Mouse (Mus musculus) midbrain, embryonic 10.5 days (tissue): Measurements from ENCODE around the gene Pbrm1. TPM values are rescaled to one million over a fixed set of nuclear protein-coding genes. Genes with fewer than 3 reads are reported as not detected.

Source experiments
- DNase-seq: peaks from one replicate; pipeline ENCODE4 v3.0.0-alpha.2; 2017; ENCODE audit warnings: low spot score
- H3K27ac ChIP-seq: fragments of 300-500 bp; sonication (generic); replicated peaks from 2 replicates; pipeline ENCODE4 v1.5.1; 2016; ENCODE audit warnings: mild to moderate bottlenecking
- H3K27me3 ChIP-seq: fragments of 300-500 bp; sonication (generic); 2 replicates; pipeline ENCODE4 v1.6.1; 2016; ENCODE audit warnings: low read depth, mild to moderate bottlenecking; ENCODE audit not compliant: poor library complexity, severe bottlenecking
- H3K36me3 ChIP-seq: fragments of 300-500 bp; sonication (generic); 2 replicates; pipeline ENCODE4 v1.6.1; 2016; ENCODE audit warnings: mild to moderate bottlenecking, moderate library complexity
- H3K4me1 ChIP-seq: fragments of 300-500 bp; sonication (generic); 2 replicates; pipeline ENCODE4 v1.6.1; 2016
- H3K4me3 ChIP-seq: fragments of 300-500 bp; sonication (generic); 2 replicates; pipeline ENCODE4 v1.5.1; 2016; ENCODE audit warnings: mild to moderate bottlenecking, moderate library complexity
- H3K9me3 ChIP-seq: fragments of 300-500 bp; sonication (generic); replicated peaks from 2 replicates; pipeline ENCODE4 v1.6.1; 2016; ENCODE audit warnings: mild to moderate bottlenecking
- WGBS: fragments of 180-500 bp; shearing (Covaris S2); methylation state at CpG from one replicate; pipeline ENCODE4 v1.1.7; 2016; 5-methylcytosine and 5-hydroxymethylcytosine counted together
- polyA plus RNA-seq: library from polyadenylated mRNA; unstranded; fragments of >200 nt; fragmentation: Nextera tagmentation; extraction: Ambion mirVana; gene quantifications from 2 replicates; pipeline ENCODE4 v1.2.1, GENCODE M21; 2016

Gene Pbrm1
- polyA plus RNA-seq, 1 experiment from 2014 or later, result 158 TPM

DNA sequence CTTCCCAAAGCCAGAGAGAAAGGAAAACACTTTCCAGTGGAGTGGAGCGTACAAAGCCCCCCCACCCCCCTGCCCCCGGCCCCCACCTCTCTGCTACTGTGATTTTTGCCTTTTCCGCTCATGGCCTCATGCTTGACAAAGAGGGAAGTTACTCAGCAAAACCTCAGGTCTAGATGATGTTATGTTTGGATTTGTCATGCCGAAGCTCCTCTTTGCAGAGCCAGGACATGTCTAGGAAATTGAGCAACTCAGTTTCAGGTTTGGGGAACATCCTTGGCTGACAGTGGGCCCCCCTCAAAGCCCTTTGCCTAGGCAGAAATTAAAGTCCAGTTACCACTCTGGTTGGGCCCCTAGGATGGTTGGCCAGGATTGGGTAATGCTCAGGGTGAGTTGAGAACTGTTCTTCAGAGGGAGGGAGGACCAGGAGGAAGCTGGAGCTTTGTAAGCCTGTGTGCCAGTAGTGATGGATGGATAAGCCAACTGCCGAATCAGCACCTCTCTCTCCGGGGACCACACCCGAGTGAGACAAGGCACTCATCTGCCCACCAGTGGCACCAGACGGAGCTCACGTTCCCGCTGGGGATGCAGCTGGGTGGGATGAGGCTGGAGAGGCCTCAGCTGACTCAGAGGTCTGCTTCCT is 147.2 kb downstream of the Pbrm1 start:
- Histone ChIP-seq H3K27ac (peak overlapping the region; percentile 47), H3K27me3 (no peaks in the 10 kb centered on the region), H3K4me1 (peaks cover 32% of the 10 kb centered on the region), H3K9me3 (no peaks in the 10 kb centered on the region), H3K4me3 (no peak overlapping the region), H3K36me3 (peaks cover 17% of the 10 kb centered on the region)
- no peak for DNase-seq
- 84% methylated on average over 10 of the region's 10 CpGs for WGBS

DNA sequence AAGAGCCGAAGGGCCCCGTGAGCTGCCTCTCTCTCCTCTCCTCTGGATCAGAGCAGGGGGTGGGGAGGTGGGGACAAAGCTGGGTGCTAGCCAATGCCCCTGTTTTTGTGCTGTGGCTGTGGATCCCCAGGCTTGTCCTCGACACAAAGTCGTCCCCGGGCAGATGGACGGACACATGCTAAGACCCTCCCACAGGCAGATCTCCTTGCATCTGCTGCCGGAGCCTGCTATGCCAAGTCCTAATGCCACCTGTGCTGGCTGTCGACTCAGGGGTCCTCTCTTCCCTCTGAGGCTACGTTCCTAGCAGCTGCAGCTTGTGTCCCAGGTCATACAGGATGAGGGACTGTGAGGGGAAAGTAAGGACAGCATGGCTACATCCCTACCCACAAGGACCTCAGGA is 147.9 kb downstream of the Pbrm1 start:
- Histone ChIP-seq H3K4me3 (peak overlapping the region; percentile 20), H3K4me1 (peaks cover 28% of the 10 kb centered on the region), H3K9me3 (no peaks in the 10 kb centered on the region), H3K27me3 (no peaks in the 10 kb centered on the region), H3K36me3 (peaks cover 24% of the 10 kb centered on the region), H3K27ac (peak overlapping the region; percentile 47)
- WGBS, result 76% methylated on average over 9 of the region's 9 CpGs
- DNase-seq, result no peak

DNA sequence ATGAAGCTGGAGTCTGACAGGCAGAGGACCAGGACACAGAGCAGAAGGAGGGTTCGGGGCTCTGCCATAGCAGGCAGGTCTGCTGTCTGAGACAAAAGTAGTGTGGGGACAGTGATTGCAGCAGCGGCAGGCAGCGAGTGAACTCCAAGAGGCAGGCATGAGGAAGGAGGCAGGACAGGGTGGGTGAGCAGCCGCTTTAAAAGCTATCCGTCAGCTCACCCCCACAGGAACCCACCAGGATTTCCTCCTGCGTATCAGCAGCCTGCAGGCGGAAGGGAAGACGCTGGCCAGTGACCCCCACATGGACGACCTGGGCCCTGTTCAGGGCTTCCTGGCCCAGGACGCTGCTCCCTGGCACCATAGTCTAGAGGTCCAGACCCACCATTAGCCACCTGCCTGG is 149.5 kb downstream of the Pbrm1 start, which contains the start of gene Stab1:
Gene Stab1 (minus strand): TSS at position 217 of the 400 bp plus-strand sequence.
- no peaks in the 10 kb centered on the region for H3K9me3 ChIP-seq
- peak within 1 kb of the TSS; percentile 1; the same call in 1 of the 2 replicates for H3K27ac ChIP-seq
- DNase-seq, result no peak
- peak within 1 kb of the TSS; percentile 20 for H3K4me3 ChIP-seq
- H3K27me3 ChIP-seq, result no peaks in the 10 kb centered on the region
- 68% methylated on average over 10 of the region's 10 CpGs for WGBS
- peaks cover 40% of the 10 kb centered on the region for H3K36me3 ChIP-seq
- peaks cover 24% of the 10 kb centered on the region for H3K4me1 ChIP-seq

DNA sequence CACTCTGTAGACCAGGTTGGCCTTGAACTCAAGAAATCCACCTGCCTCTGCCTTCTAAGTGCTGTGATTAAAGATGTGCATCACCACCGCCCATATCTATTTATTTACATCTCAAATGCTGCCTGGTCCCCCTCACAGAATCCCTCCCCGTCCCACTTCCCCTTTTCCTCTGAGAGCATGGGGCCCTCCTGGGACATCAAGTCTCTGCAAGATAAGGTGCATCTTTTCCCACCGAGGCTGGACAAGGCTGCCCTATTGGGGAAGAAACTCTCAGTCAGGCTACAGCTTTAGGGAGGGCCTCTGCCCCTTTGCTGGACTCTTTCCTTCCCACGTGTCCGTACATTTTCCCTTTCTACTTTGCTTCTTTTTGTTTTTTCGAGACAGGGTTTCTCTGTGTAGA is 150.6 kb downstream of the Pbrm1 start:
- Histone ChIP-seq H3K4me1 (peaks cover 24% of the 10 kb centered on the region), H3K27ac (no peak overlapping the region), H3K9me3 (no peaks in the 10 kb centered on the region), H3K4me3 (no peak overlapping the region), H3K36me3 (peaks cover 51% of the 10 kb centered on the region), H3K27me3 (no peaks in the 10 kb centered on the region)
- DNase-seq, result no peak
- WGBS, result 90% methylated on average over 6 of the region's 6 CpGs

DNA sequence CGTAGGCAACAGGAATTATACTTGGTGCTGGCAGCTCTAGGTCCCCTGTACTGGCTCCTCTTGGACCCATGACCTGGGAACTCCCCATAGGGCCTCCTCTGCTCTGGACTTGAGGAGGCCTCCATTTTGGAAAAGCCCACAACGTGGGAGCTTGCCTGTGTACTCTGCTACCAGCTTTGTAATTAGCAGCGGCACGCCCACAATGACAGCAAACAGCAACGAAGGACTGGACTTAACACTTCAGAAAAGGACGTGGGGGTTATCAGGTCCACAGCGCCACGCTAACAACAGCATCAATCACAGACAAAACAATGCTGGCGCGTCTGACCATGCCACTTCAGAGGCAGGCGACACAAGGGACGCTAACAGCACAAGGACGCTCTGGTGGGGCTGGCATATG is 152.0 kb downstream of the Pbrm1 start:
- H3K27me3 ChIP-seq, result no peaks in the 10 kb centered on the region
- 93% methylated on average over 13 of the region's 13 CpGs for WGBS
- H3K9me3 ChIP-seq, result no peaks in the 10 kb centered on the region
- H3K27ac ChIP-seq, result no peak overlapping the region
- no peak overlapping the region for H3K4me3 ChIP-seq
- peaks cover 66% of the 10 kb centered on the region for H3K36me3 ChIP-seq
- H3K4me1 ChIP-seq, result peaks cover 18% of the 10 kb centered on the region
- DNase-seq, result no peak

Other genes with a start within 250 kb of the Pbrm1 start
- 20.3 and 24.4 TPM in 2 replicates for gene Tmem110, start 193.5 kb upstream of the Pbrm1 start, polyA plus RNA-seq
- gene Mustn1, start 139.9 kb upstream of the Pbrm1 start, polyA plus RNA-seq, result 0.19 and 0.46 TPM in 2 replicates
- not detected in 2 replicates for gene Itih4, start 132.7 kb upstream of the Pbrm1 start, polyA plus RNA-seq
- gene Itih3, start 95.4 kb upstream of the Pbrm1 start, polyA plus RNA-seq, result 0.53 and 0.59 TPM in 2 replicates
- not detected in 2 replicates for gene Itih1, start 75.8 kb upstream of the Pbrm1 start, polyA plus RNA-seq
- gene Nek4, start 67.8 kb upstream of the Pbrm1 start, polyA plus RNA-seq, result 22.7 and 24.7 TPM in 2 replicates
- 52.4 and 53.8 TPM in 2 replicates for gene Glt8d1, start 17.7 kb upstream of the Pbrm1 start, polyA plus RNA-seq
- 274 and 277 TPM in 2 replicates for gene Spcs1, start 17.5 kb upstream of the Pbrm1 start, polyA plus RNA-seq
- 94.0 and 121 TPM in 2 replicates for gene Gnl3, start within 50 bp of the Pbrm1 start, polyA plus RNA-seq
- 63.1 and 64.3 TPM in 2 replicates for gene Smim4, start 109.8 kb downstream of the Pbrm1 start, polyA plus RNA-seq
- 543 and 572 TPM in 2 replicates for gene Nt5dc2, start 111.9 kb downstream of the Pbrm1 start, polyA plus RNA-seq
- gene Stab1, start 149.5 kb downstream of the Pbrm1 start, polyA plus RNA-seq, result 18.0 and 23.7 TPM in 2 replicates
- gene Tnnc1, start 189.2 kb downstream of the Pbrm1 start, polyA plus RNA-seq, result 0.80 and 1.1 TPM in 2 replicates
- 391 and 448 TPM in 2 replicates for gene Nisch, start 197.8 kb downstream of the Pbrm1 start, polyA plus RNA-seq
- gene Sema3g, start 198.7 kb downstream of the Pbrm1 start, polyA plus RNA-seq, result 0.51 and 1.0 TPM in 2 replicates
- 13.4 and 13.5 TPM in 2 replicates for gene Phf7, start 232.2 kb downstream of the Pbrm1 start, polyA plus RNA-seq
- gene Bap1, start 232.3 kb downstream of the Pbrm1 start, polyA plus RNA-seq, result 136 and 151 TPM in 2 replicates